Mouse (Mus musculus) regulatory T cell (primary cell): Measurements from ENCODE around the gene Hist1h1t.

ENCODE experiments used
- in situ Hi-C: fragments of 300-600 bp; cut with MboI, MseI; formaldehyde crosslinking; loops from one replicate; pipeline ENCODE4 v1.15.1; 2025; ENCODE audit warnings: high pct_unique_total_duplicates

Gene Hist1h1t

GRCm38 (mm10) chr13:23730479-23730878, 34.9 kb downstream of the Hist1h1t start:
- in situ Hi-C loops = loop anchor here (5.0 to 25.0 kb wide), 2 partner anchors 38 to 1943 kb away; partner anchors contain the start of genes Hist1h1b, Hist1h2an, Hist1h2bp and Hist1h3i

- in situ Hi-C loops = loop anchor here (5.0 to 25.0 kb wide), 2 partner anchors 40 to 1945 kb away; partner anchors contain the start of genes Hist1h1b, Hist1h2an, Hist1h2bp and Hist1h3i
These were observed 36.7 kb downstream of the Hist1h1t start for GRCm38 (mm10) chr13:23732156-23732804.

- in situ Hi-C loops = loop anchor here (25.0 kb wide), 1 partner anchor 1950 kb away; the partner anchor contains the start of genes Hist1h1b, Hist1h2an, Hist1h2bp and Hist1h3i
These were observed 41.5 kb downstream of the Hist1h1t start for GRCm38 (mm10) chr13:23737091-23737490.

- in situ Hi-C loops = loop anchor here (25.0 kb wide), 1 partner anchor 1951 kb away; the partner anchor contains the start of genes Hist1h1b, Hist1h2an, Hist1h2bp and Hist1h3i
These were observed 42.4 kb downstream of the Hist1h1t start for GRCm38 (mm10) chr13:23738041-23738440.

- in situ Hi-C loops = loop anchor here (25.0 kb wide), 1 partner anchor 1951 kb away; the partner anchor contains the start of genes Hist1h1b, Hist1h2an, Hist1h2bp and Hist1h3i
These were observed 43.1 kb downstream of the Hist1h1t start, which contains the start of gene Hist1h1c for GRCm38 (mm10) chr13:23738677-23739068. Hist1h1c (plus strand) TSS chr13:23738808.

- in situ Hi-C loops = loop anchor here (25.0 kb wide), 1 partner anchor 1952 kb away; the partner anchor contains the start of genes Hist1h1b, Hist1h2an, Hist1h2bp and Hist1h3i
These were observed 43.7 kb downstream of the Hist1h1t start for GRCm38 (mm10) chr13:23739069-23739921.

GRCm38 (mm10) chr13:23739922-23740252, 44.3 kb downstream of the Hist1h1t start:
- in situ Hi-C loops = loop anchor here (10.0 to 25.0 kb wide), 2 partner anchors 1705 to 1953 kb away; partner anchors contain the start of genes Hist1h1b, Hist1h2ah, Hist1h2an and Hist1h2bk

GRCm38 (mm10) chr13:23740256-23740840, 44.7 kb downstream of the Hist1h1t start:
- in situ Hi-C loops = loop anchor here (10.0 to 25.0 kb wide), 2 partner anchors 1706 to 1953 kb away; partner anchors contain the start of genes Hist1h1b, Hist1h2ah, Hist1h2an and Hist1h2bk

- in situ Hi-C loops = loop anchor here (10.0 to 25.0 kb wide), 2 partner anchors 1706 to 1954 kb away; partner anchors contain the start of genes Hist1h1b, Hist1h2ah, Hist1h2an and Hist1h2bk
These were observed 45.3 kb downstream of the Hist1h1t start for GRCm38 (mm10) chr13:23740910-23741309.

GRCm38 (mm10) chr13:23742007-23742406, 46.4 kb downstream of the Hist1h1t start:
- in situ Hi-C loops = loop anchor here (10.0 to 25.0 kb wide), 2 partner anchors 1707 to 1955 kb away; partner anchors contain the start of genes Hist1h1b, Hist1h2ah, Hist1h2an and Hist1h2bk

GRCm38 (mm10) chr13:23743215-23743614, 47.6 kb downstream of the Hist1h1t start:
- in situ Hi-C loops = loop anchor here (10.0 to 25.0 kb wide), 2 partner anchors 1708 to 1956 kb away; partner anchors contain the start of genes Hist1h1b, Hist1h2ah, Hist1h2an and Hist1h2bk

GRCm38 (mm10) chr13:23743963-23744362, 48.3 kb downstream of the Hist1h1t start:
- in situ Hi-C loops = loop anchor here (10.0 to 25.0 kb wide), 2 partner anchors 1709 to 1957 kb away; partner anchors contain the start of genes Hist1h1b, Hist1h2ah, Hist1h2an and Hist1h2bk

- in situ Hi-C loops = loop anchor here (5.0 to 25.0 kb wide), 3 partner anchors 162 to 1957 kb away; partner anchors contain the start of genes Hist1h1b, Hist1h2ah, Hist1h2an and Hist1h2bk
These were observed 49.1 kb downstream of the Hist1h1t start for GRCm38 (mm10) chr13:23744421-23745380.

GRCm38 (mm10) chr13:23745381-23746161, 50.0 kb downstream of the Hist1h1t start, which contains the start of gene Hist1h3c:
Hist1h3c (minus strand) TSS chr13:23745602.
- in situ Hi-C loops = loop anchor here (5.0 to 25.0 kb wide), 3 partner anchors 163 to 1958 kb away; partner anchors contain the start of genes Hist1h1b, Hist1h2ah, Hist1h2an and Hist1h2bk
